Mouse (Mus musculus) C2C12 (cell line): ENCODE results near the gene Kdm4a.

Experiments
- CEBPB ChIP-seq: IDR thresholded peaks from one replicate; pipeline ENCODE4 v1.6.1; 2011; ENCODE audit warnings: low read depth, mild to moderate bottlenecking, control low read depth, moderate library complexity
- USF1 ChIP-seq: IDR thresholded peaks from one replicate; pipeline ENCODE4 v1.6.1; 2011; ENCODE audit warnings: low read depth, mild to moderate bottlenecking, control low read depth, moderate library complexity

GRCm38 (mm10) chr4:118135414-118135813 is 44.4 kb downstream of the Kdm4a start:
- TF ChIP-seq USF1 (no peak), CEBPB (no peak)
